Mouse (Mus musculus) liver, adult 10 weeks (tissue): Measurements from ENCODE around the gene Elac2. TPM values are rescaled to one million over a fixed set of nuclear protein-coding genes. Genes with fewer than 3 reads are reported as not detected.

Experiments used
- polyA plus RNA-seq: library from polyadenylated mRNA; stranded (reverse); fragments of 350-450 nt; fragmentation: Illumina TruSeq; extraction: RNeasy Lipid Tissue Mini Kit (QIAGEN cat#74804); gene quantifications from one replicate; pipeline ENCODE4 v1.2.3, GENCODE M21; 2014; ENCODE audit warnings: low read depth, low replicate concordance

The Elac2 gene
- polyA plus RNA-seq = 4.8 TPM

DNA sequence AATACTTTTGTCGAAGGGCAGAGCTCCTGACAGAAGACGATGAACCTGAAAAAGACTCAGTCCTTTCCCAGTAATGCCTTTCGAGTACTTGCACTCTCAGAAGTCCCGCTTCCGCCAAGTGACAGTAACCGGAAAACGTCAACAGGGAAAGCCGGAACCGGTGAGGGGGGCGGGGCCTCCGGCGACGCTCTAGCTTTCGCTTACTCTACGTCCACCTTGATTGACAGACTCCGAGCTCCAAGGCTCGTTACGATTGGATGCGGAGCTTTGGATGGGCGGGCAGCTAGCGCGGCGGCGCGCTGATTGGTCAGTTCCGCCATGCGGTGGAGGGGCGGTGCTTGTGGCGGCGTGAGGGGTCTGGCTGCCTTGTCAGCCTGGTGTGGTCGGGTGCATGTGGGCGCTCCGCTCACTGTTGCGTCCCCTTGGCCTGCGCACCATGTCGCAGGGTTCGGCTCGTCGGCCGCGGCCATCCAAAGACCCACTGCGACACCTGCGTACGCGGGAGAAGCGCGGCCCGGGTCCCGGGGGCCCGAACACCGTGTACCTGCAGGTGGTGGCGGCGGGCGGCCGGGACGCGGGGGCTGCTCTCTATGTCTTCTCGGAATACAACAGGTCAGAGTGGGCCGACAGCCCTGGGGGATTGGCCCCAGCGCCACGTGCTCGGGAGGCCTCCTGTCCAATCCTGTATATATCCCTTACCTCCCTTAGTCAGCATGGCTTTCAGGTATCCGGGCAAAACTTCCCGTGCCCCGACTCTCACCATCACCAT, at the start of gene Elac2:
TSS of gene Elac2 (plus strand) at position 319 of the 769 bp plus-strand sequence.

Other genes starting within 250 kb of the Elac2 start
- gene 1700086D15Rik, start 180.9 kb downstream of the Elac2 start, polyA plus RNA-seq = not detected
- gene Arhgap44, start 183.9 kb downstream of the Elac2 start, polyA plus RNA-seq = 0.32 TPM